8 mouse cellular contexts compared by ENCODE assay signal in genomic region chr16:4963346-4963745, GRCm38 (mm10). TPM values are rescaled to one million over a fixed set of nuclear protein-coding genes. Genes with fewer than 3 reads are reported as not detected.
A peak's percentile ranks its signal among the peaks of the same experiment; 100 is the strongest.
DNase-seq lines count a peak whose midpoint lies in the region; ATAC-seq and TF ChIP-seq lines count a peak whose summit lies in the region.

No protein-coding gene starts in this region.

- H3K27ac ChIP-seq in embryonic fibroblast, embryonic 13.5 days (ENCODE audit: insufficient read depth, low read length): no peak overlapping the region
- H3K27ac ChIP-seq in liver, embryonic 12.5 days: peak overlapping the region; percentile 88; the same call in 1 of the 2 replicates

- no peak for TF ChIP-seq POLR2A in embryonic fibroblast, embryonic 13.5 days (IDR thresholded peaks at IDR 0.05; ENCODE audit: low read depth, low read length)

- no peak for TF ChIP-seq CTCF in embryonic fibroblast, embryonic 13.5 days (IDR thresholded peaks at IDR 0.05; ENCODE audit: borderline replicate concordance, insufficient read depth, low read length)

- H3K4me1 ChIP-seq in erythroblast, embryonic 14.5 days (ENCODE audit: control insufficient read depth): peaks cover 27% of the 10 kb centered on the region
- peaks cover 5% of the 10 kb centered on the region for H3K4me1 ChIP-seq in embryonic fibroblast, embryonic 13.5 days (ENCODE audit: control insufficient read depth, insufficient read depth, low read length)
- peaks cover 29% of the 10 kb centered on the region for H3K4me1 ChIP-seq in liver, embryonic 12.5 days

- peak overlapping the region; percentile 89 for H3K4me3 ChIP-seq in erythroblast, embryonic 14.5 days (replicated peaks)
- peak overlapping the region; percentile 94 for H3K4me3 ChIP-seq in embryonic fibroblast, embryonic 13.5 days (ENCODE audit: insufficient read depth, low read length)
- H3K4me3 ChIP-seq in liver, embryonic 12.5 days: peak overlapping the region; percentile 92

- 24% methylated on average over 9 of the region's 9 CpGs for WGBS in liver, embryonic 12.5 days (ENCODE audit: insufficient replicate concordance)

- H3K27me3 ChIP-seq in erythroblast, embryonic 14.5 days (ENCODE audit: control insufficient read depth): no peaks in the 10 kb centered on the region
- no peaks in the 10 kb centered on the region for H3K27me3 ChIP-seq in liver, embryonic 12.5 days (replicated peaks)

- peak; percentile 22 for DNase-seq in 416B (ENCODE audit: low read depth)
- DNase-seq in Muller cell, postnatal 12 days (ENCODE audit: inconsistent ontology term): no peak
- DNase-seq in left cerebral cortex, adult 18-20 months (ENCODE audit: low spot score in 2 of 2): no peak

- peak overlapping the region; percentile 86 for H3K9ac ChIP-seq in liver, embryonic 12.5 days

- no peak for ATAC-seq in erythroblast, adult 5-6 weeks (replicated peaks; ENCODE audit: low FRiP score, poor library complexity, severe bottlenecking)
- no peak for ATAC-seq in liver, embryonic 12.5 days
- ATAC-seq in frontal cortex, adult (ENCODE audit: low TSS enrichment): no peak

- H3K36me3 ChIP-seq in erythroblast, embryonic 14.5 days (ENCODE audit: control insufficient read depth): peaks cover 13% of the 10 kb centered on the region
- H3K36me3 ChIP-seq in liver, embryonic 12.5 days: peaks cover 8% of the 10 kb centered on the region

- H3K4me2 ChIP-seq in liver, embryonic 12.5 days: peak overlapping the region; percentile 82

- H3K9me3 ChIP-seq in erythroblast, embryonic 14.5 days (ENCODE audit: control insufficient read depth, low read length): no peaks in the 10 kb centered on the region
- no peaks in the 10 kb centered on the region for H3K9me3 ChIP-seq in liver, embryonic 12.5 days (replicated peaks)

RNA-seq across cellular contexts. Expression of gene Anks3, which starts 0.7 kb away (rescaled TPM):
- 1.9 TPM in 2 replicates for polyA plus RNA-seq in erythroblast, embryonic 14.5 days (2012)
- total RNA-seq in erythroblast, adult 5-6 weeks (2015; ENCODE audit: low replicate concordance): 14.4 and 17.3 TPM in 2 replicates
- total RNA-seq in erythroblast, adult 5-6 weeks (2017; ENCODE audit: low replicate concordance): 16.4 and 25.0 TPM in 2 replicates
- 32.3 and 41.4 TPM in 2 replicates for polyA plus RNA-seq in embryonic fibroblast, embryonic 13.5 days (2011; ENCODE audit: insufficient read length, low read depth, missing spikeins)
- polyA plus RNA-seq in liver, embryonic 12.5 days (2016; fragmentation: Nextera tagmentation; extraction: Ambion mirVana): 16.8 and 19.7 TPM in 2 replicates
- 10 to 100 TPM; 57.7 to 64.0 TPM for total RNA-seq in left cerebral cortex, adult 18-20 months (2021)

RNA-seq across cellular contexts. Expression of gene Nudt16l1, which starts 24.8 kb away (rescaled TPM):
- 0.69 and 1.1 TPM in 2 replicates for polyA plus RNA-seq in erythroblast, embryonic 14.5 days (2012)
- 5.0 and 6.9 TPM in 2 replicates for total RNA-seq in erythroblast, adult 5-6 weeks (2015; ENCODE audit: low replicate concordance)
- total RNA-seq in erythroblast, adult 5-6 weeks (2017; ENCODE audit: low replicate concordance): 0.51 and 2.2 TPM in 2 replicates
- 20.2 and 27.5 TPM in 2 replicates for polyA plus RNA-seq in embryonic fibroblast, embryonic 13.5 days (2011; ENCODE audit: insufficient read length, low read depth, missing spikeins)
- polyA plus RNA-seq in liver, embryonic 12.5 days (2016; fragmentation: Nextera tagmentation; extraction: Ambion mirVana): 61.2 and 62.7 TPM in 2 replicates
- 10 to 100 TPM; 65.9 to 71.0 TPM for total RNA-seq in left cerebral cortex, adult 18-20 months (2021)

RNA-seq across cellular contexts. Expression of gene Sept12, which starts 34.3 kb away (rescaled TPM):
- polyA plus RNA-seq in erythroblast, embryonic 14.5 days (2012): not detected in 2 replicates
- total RNA-seq in erythroblast, adult 5-6 weeks (2015; ENCODE audit: low replicate concordance): not detected in 2 replicates
- total RNA-seq in erythroblast, adult 5-6 weeks (2017; ENCODE audit: low replicate concordance): not detected in 2 replicates
- polyA plus RNA-seq in embryonic fibroblast, embryonic 13.5 days (2011; ENCODE audit: insufficient read length, low read depth, missing spikeins): not detected in 2 replicates
- polyA plus RNA-seq in liver, embryonic 12.5 days (2016; fragmentation: Nextera tagmentation; extraction: Ambion mirVana): 0.11 TPM in 1 of 2 replicates, not detected in the other
- total RNA-seq in left cerebral cortex, adult 18-20 months (2021): not detected

RNA-seq across cellular contexts. Expression of gene Smim22, which starts 43.7 kb away (rescaled TPM):
- polyA plus RNA-seq in erythroblast, embryonic 14.5 days (2012): not detected in 2 replicates
- total RNA-seq in erythroblast, adult 5-6 weeks (2015; ENCODE audit: low replicate concordance): not detected in 2 replicates
- not detected in 2 replicates for total RNA-seq in erythroblast, adult 5-6 weeks (2017; ENCODE audit: low replicate concordance)
- not detected in 2 replicates for polyA plus RNA-seq in embryonic fibroblast, embryonic 13.5 days (2011; ENCODE audit: insufficient read length, low read depth, missing spikeins)
- polyA plus RNA-seq in liver, embryonic 12.5 days (2016; fragmentation: Nextera tagmentation; extraction: Ambion mirVana): 5.7 and 6.9 TPM in 2 replicates
- total RNA-seq in left cerebral cortex, adult 18-20 months (2021): not detected

RNA-seq across cellular contexts. Expression of gene Rogdi, which starts 50.0 kb away (rescaled TPM):
- 1.0 and 1.6 TPM in 2 replicates for polyA plus RNA-seq in erythroblast, embryonic 14.5 days (2012)
- 35.3 and 39.2 TPM in 2 replicates for total RNA-seq in erythroblast, adult 5-6 weeks (2015; ENCODE audit: low replicate concordance)
- 6.8 and 9.5 TPM in 2 replicates for total RNA-seq in erythroblast, adult 5-6 weeks (2017; ENCODE audit: low replicate concordance)
- polyA plus RNA-seq in embryonic fibroblast, embryonic 13.5 days (2011; ENCODE audit: insufficient read length, low read depth, missing spikeins): 14.5 and 14.7 TPM in 2 replicates
- polyA plus RNA-seq in liver, embryonic 12.5 days (2016; fragmentation: Nextera tagmentation; extraction: Ambion mirVana): 42.3 and 43.2 TPM in 2 replicates
- 100 to 1,000 TPM; 198 to 216 TPM for total RNA-seq in left cerebral cortex, adult 18-20 months (2021)

Comparison
In these comparisons a context has a peak if more than half of its experiments do, and no peak if none do; other contexts are left out.
1. RNA of gene Nudt16l1, which starts 24.8 kb away (polyA plus RNA-seq): 61.2 to 62.7 TPM in liver, embryonic 12.5 days and 20.2 to 27.5 TPM in embryonic fibroblast, embryonic 13.5 days; 0.69 to 1.1 TPM in erythroblast, embryonic 14.5 days; every median in the first group is over 10 times any median in the second.
2. Peak in every context shown above with its lines, with median percentiles within 50 percentile points of each other: H3K4me3 ChIP-seq.